Mouse (Mus musculus) midbrain, embryonic 13.5 days (tissue): ENCODE data around the gene Jun. TPM values are rescaled to one million over a fixed set of nuclear protein-coding genes. Genes with fewer than 3 reads are reported as not detected.
A peak's percentile ranks its signal among the peaks of the same experiment; 100 is the strongest.

Experiments used
- ATAC-seq: fragments of 200-750 bp; cut with Nextera tagmentation; 2 replicates; pipeline ENCODE4 v1.8.0; 2017; ENCODE audit warnings: mild to moderate bottlenecking, moderate TSS enrichment, moderate library complexity
- H3K27ac ChIP-seq: fragments of 300-500 bp; sonication (generic); 2 replicates; pipeline ENCODE4 v1.5.1; 2015; ENCODE audit warnings: inconsistent platforms, mild to moderate bottlenecking, moderate library complexity
- H3K27me3 ChIP-seq: fragments of 300-500 bp; sonication (generic); 2 replicates; pipeline ENCODE4 v1.6.1; 2015; ENCODE audit warnings: mild to moderate bottlenecking, inconsistent platforms
- H3K36me3 ChIP-seq: fragments of 300-500 bp; sonication (generic); 2 replicates; pipeline ENCODE4 v1.6.1; 2015; ENCODE audit warnings: mild to moderate bottlenecking, inconsistent platforms
- H3K4me1 ChIP-seq: fragments of 300-500 bp; sonication (generic); replicated peaks from 2 replicates; pipeline ENCODE4 v1.6.1; 2015; ENCODE audit warnings: inconsistent platforms
- H3K4me2 ChIP-seq: fragments of 300-500 bp; sonication (generic); replicated peaks from 2 replicates; pipeline ENCODE4 v1.6.1; 2015; ENCODE audit warnings: moderate library complexity, mild to moderate bottlenecking, inconsistent platforms
- H3K4me3 ChIP-seq: fragments of 300-500 bp; sonication (generic); replicated peaks from 2 replicates; pipeline ENCODE4 v1.5.1; 2015; ENCODE audit warnings: mild to moderate bottlenecking, inconsistent platforms
- H3K9ac ChIP-seq: fragments of 300-500 bp; sonication (generic); replicated peaks from 2 replicates; pipeline ENCODE4 v1.6.1; 2015; ENCODE audit warnings: mild to moderate bottlenecking, inconsistent platforms
- H3K9me3 ChIP-seq: fragments of 300-500 bp; sonication (generic); 2 replicates; pipeline ENCODE4 v1.6.1; 2016; ENCODE audit warnings: mild to moderate bottlenecking, inconsistent platforms
- whole genome bisulfite sequencing: fragments of 180-500 bp; shearing (Covaris S2); methylation state at CpG from one replicate; pipeline ENCODE4 v1.1.7; 2015; 5-methylcytosine and 5-hydroxymethylcytosine counted together
- polyA plus RNA-seq: library from polyadenylated mRNA; unstranded; fragments of >200 nt; fragmentation: Nextera tagmentation; extraction: Ambion mirVana; gene quantifications from 2 replicates; pipeline ENCODE4 v1.2.1, GENCODE M21; 2015

Jun gene
- polyA plus RNA-seq, 1 experiment from 2014 or later, result 52.6 TPM

DNA sequence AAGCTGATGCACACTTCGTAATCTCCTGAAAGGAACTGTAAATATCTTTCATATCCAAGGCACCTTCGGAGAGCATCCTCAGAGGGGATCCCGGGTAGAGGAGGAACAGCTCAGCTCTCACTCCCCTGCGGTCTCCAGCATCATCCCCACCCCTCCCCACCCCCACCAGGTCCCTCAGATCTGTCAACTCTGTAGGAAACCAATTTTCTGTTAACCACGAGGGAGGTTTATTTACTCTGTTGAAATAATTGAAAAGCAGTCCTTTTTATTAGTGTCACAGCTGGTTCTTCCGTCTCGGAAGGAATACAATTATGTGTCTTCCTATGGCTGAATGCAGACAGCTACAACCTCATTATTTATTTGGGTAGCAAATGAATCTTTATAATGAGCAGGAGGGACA lies 33.8 kb downstream of the Jun start:
- no peak overlapping the region for H3K27ac ChIP-seq
- no peak for ATAC-seq
- H3K27me3 ChIP-seq, result no peaks in the 10 kb centered on the region
- H3K36me3 ChIP-seq, result no peaks in the 10 kb centered on the region
- H3K9ac ChIP-seq, result no peak overlapping the region
- H3K4me3 ChIP-seq, result no peak overlapping the region
- 28% methylated on average over 7 of the region's 7 CpGs for WGBS
- H3K4me1 ChIP-seq, result no peaks in the 10 kb centered on the region
- H3K9me3 ChIP-seq, result no peaks in the 10 kb centered on the region
- H3K4me2 ChIP-seq, result no peak overlapping the region

DNA sequence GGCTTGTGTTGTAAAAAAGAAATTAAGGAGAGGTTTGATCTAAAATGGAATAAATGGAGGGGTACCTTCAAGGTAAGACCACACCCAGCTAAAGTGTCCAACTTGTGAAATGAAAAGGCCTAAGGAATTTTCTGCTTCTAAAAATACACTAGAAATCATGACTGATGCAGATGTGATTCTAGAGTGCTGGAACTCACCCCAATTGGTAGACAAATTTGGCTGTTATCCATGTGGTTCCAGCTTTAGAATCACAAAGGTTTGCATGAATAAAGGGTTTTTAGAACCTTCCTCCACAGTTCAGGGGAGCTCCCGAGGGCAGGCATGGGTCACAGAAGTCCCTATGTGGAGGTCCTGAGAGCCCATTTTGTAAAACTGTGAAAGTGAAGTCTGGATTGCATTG lies 39.3 kb downstream of the Jun start:
- WGBS, result 74% methylated on average over 1 of the region's 1 CpGs
- Histone ChIP-seq H3K36me3 (no peaks in the 10 kb centered on the region), H3K27me3 (no peaks in the 10 kb centered on the region), H3K4me3 (no peak overlapping the region), H3K4me2 (no peak overlapping the region), H3K27ac (no peak overlapping the region), H3K9me3 (no peaks in the 10 kb centered on the region), H3K9ac (no peak overlapping the region), H3K4me1 (no peaks in the 10 kb centered on the region)
- no peak for ATAC-seq

GRCm38 (mm10) chr4:95012256-95012655 lies 39.8 kb downstream of the Jun start:
- H3K4me3 ChIP-seq, result no peak overlapping the region
- no peaks in the 10 kb centered on the region for H3K4me1 ChIP-seq
- no peak overlapping the region for H3K4me2 ChIP-seq
- H3K27me3 ChIP-seq, result no peaks in the 10 kb centered on the region
- H3K27ac ChIP-seq, result no peak overlapping the region
- no peaks in the 10 kb centered on the region for H3K36me3 ChIP-seq
- ATAC-seq, result no peak
- H3K9ac ChIP-seq, result no peak overlapping the region
- no peaks in the 10 kb centered on the region for H3K9me3 ChIP-seq

DNA sequence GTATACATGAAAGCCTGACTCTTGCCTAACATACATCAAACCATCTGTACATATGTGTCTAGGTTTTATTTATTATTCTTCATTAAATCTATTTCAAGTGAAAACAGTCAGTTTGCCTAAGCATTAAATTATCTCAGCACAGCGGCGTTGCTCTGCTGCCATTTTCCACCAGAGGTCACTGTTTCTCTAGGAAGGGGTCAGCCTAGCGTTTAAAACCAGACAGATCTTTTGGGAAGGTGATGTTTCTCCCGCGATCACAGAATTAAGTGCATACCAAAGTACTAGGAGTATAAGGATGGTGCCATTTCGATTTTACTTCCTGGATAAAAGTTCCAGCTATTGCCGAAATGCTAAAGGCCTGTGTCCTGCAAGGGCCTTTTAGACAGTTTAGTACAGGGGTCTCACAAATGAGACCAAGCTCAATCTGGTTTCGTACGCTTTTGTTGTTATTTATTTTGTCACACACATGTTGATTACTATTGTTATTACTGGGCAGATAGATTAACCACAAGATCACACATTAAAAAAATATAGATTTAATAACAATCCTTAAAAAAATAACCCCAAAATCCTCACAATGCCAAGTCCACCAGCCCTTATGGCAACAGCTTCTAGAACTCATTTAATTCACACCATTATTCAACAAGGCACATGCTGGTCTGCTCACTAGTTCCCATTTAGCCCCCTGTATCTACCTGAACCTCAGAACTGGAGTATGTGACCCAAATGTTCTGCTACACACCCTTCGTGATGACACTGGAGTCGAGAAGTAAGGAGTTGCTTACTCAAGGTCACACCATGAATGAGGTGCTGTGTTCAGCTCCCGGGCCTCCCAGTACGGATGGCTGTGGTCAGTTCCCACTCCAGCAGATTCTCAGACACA lies 43.6 kb downstream of the Jun start:
- Histone ChIP-seq H3K27ac (no peak overlapping the region), H3K36me3 (no peaks in the 10 kb centered on the region), H3K9me3 (no peaks in the 10 kb centered on the region), H3K4me2 (no peak overlapping the region), H3K4me1 (no peaks in the 10 kb centered on the region), H3K27me3 (no peaks in the 10 kb centered on the region), H3K4me3 (no peak overlapping the region), H3K9ac (no peak overlapping the region)
- WGBS, result 45% methylated on average over 13 of the region's 13 CpGs
- peak; percentile 80 for ATAC-seq

DNA sequence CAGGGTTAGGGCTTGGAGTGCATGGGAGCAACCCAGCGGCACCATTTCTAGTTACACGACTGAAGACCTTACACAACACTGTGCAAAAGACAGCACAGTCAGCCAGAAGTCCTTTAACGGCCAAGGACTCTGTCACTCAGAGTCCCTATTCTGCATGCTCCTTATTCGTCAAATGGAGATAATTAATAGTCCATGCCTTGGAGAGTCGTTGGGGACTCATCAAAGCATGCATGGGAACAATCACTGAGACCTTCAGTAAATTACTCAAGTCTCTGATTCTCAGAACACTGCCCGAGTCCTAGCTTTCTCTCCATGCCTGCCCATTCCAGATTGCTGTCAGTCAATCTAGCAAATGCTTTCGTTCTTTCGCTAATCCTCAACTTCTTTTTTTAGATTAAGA lies 44.3 kb downstream of the Jun start:
- no peak overlapping the region for H3K4me2 ChIP-seq
- no peak overlapping the region for H3K9ac ChIP-seq
- no peak overlapping the region for H3K4me3 ChIP-seq
- peak; percentile 57; the same call in 1 of the 2 replicates for ATAC-seq
- no peak overlapping the region for H3K27ac ChIP-seq
- WGBS, result 66% methylated on average over 8 of the region's 8 CpGs
- H3K4me1 ChIP-seq, result no peaks in the 10 kb centered on the region
- H3K9me3 ChIP-seq, result no peaks in the 10 kb centered on the region
- no peaks in the 10 kb centered on the region for H3K36me3 ChIP-seq
- no peaks in the 10 kb centered on the region for H3K27me3 ChIP-seq

- no peaks in the 10 kb centered on the region for H3K4me1 ChIP-seq
- H3K27ac ChIP-seq, result no peak overlapping the region
- no peak for ATAC-seq
- 67% methylated on average over 6 of the region's 6 CpGs for WGBS
- no peak overlapping the region for H3K4me2 ChIP-seq
- no peaks in the 10 kb centered on the region for H3K9me3 ChIP-seq
- no peaks in the 10 kb centered on the region for H3K36me3 ChIP-seq
- no peak overlapping the region for H3K9ac ChIP-seq
- no peaks in the 10 kb centered on the region for H3K27me3 ChIP-seq
- H3K4me3 ChIP-seq, result no peak overlapping the region
These were observed 46.7 kb downstream of the Jun start for GRCm38 (mm10) chr4:95005251-95005830.

DNA sequence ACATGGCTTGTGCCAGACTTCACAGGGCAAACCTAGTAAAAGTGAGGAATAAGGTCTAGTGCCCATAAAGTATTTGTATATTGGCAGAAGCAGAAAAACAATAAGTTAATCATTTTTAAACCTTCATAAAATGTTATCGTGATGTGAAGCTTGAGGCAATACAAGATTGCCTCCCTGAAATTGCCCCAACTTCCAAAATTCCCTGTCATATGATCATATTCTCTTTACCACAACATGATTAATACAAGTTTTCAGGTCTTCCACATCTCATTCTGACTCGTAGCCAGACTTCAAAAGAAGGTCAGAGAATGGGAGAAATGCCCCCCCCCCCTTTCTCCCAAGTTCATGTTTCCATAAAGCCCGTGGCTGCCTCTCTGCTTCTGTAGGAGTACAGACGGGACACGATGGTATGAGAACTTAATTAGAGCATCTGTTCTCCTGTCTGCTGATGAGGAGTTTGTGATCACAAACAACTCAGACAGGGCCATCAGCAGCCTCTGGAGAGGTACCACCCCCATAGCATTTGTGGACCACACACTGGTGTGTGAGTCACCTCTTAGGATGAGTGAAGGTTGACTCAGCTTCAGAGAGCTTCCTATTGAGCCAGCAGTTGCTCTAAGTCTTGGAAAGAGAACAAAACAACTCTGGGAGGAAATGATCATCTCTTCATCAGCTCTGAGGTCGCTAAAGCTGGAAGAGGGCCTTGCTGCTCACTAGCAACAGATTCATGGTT lies 50.8 kb downstream of the Jun start:
- no peak for ATAC-seq
- no peak overlapping the region for H3K4me3 ChIP-seq
- H3K9ac ChIP-seq, result no peak overlapping the region
- no peak overlapping the region for H3K27ac ChIP-seq
- H3K4me1 ChIP-seq, result no peaks in the 10 kb centered on the region
- no peaks in the 10 kb centered on the region for H3K9me3 ChIP-seq
- no peak overlapping the region for H3K4me2 ChIP-seq
- WGBS, result 74% methylated on average over 6 of the region's 6 CpGs
- H3K27me3 ChIP-seq, result no peaks in the 10 kb centered on the region
- no peaks in the 10 kb centered on the region for H3K36me3 ChIP-seq

GRCm38 (mm10) chr4:95000147-95000546 lies 51.9 kb downstream of the Jun start:
- no peaks in the 10 kb centered on the region for H3K27me3 ChIP-seq
- no peak overlapping the region for H3K4me2 ChIP-seq
- H3K27ac ChIP-seq, result no peak overlapping the region
- no peak overlapping the region for H3K9ac ChIP-seq
- no peaks in the 10 kb centered on the region for H3K9me3 ChIP-seq
- no peak for ATAC-seq
- no peaks in the 10 kb centered on the region for H3K4me1 ChIP-seq
- H3K4me3 ChIP-seq, result no peak overlapping the region
- H3K36me3 ChIP-seq, result no peaks in the 10 kb centered on the region
- WGBS, result 92% methylated on average over 1 of the region's 1 CpGs

DNA sequence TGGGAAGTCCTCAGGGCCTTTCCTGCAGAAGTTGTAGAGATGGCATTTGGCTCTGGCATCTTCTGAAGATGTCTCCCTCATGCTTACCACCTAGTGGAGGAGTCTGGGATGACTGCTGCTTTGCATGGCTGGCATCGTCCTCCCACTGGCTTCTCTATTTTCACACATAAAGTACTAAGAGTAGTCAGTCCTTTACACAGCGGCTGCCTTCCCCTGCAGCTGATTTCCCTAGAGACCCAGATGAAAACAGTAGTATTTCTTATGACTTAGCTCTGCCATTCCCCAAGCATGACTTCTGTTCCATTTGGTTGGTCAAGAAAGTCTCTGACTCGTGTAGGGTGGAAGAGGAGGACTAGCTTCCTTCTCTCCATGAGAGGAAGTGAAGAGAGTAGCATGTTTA lies 52.8 kb downstream of the Jun start:
- 74% methylated on average over 3 of the region's 3 CpGs for WGBS
- no peak for ATAC-seq

More for the DNA sequence above, 52.8 kb downstream of the Jun start:
- no peak overlapping the region for H3K9ac ChIP-seq
- no peak overlapping the region for H3K4me3 ChIP-seq
- H3K4me2 ChIP-seq, result no peak overlapping the region
- no peaks in the 10 kb centered on the region for H3K4me1 ChIP-seq
- no peak overlapping the region for H3K27ac ChIP-seq
- no peaks in the 10 kb centered on the region for H3K36me3 ChIP-seq
- H3K27me3 ChIP-seq, result no peaks in the 10 kb centered on the region
- H3K9me3 ChIP-seq, result no peaks in the 10 kb centered on the region

Other genes starting within 250 kb of the Jun start
- gene Eqtn, start 123.4 kb downstream of the Jun start, polyA plus RNA-seq, result not detected in 2 replicates
- gene Mysm1, start 73.1 kb downstream of the Jun start, polyA plus RNA-seq, result 34.5 and 36.5 TPM in 2 replicates